19 mouse cellular contexts compared by ENCODE assay signal in genomic region chr4:22402930-22403329, GRCm38 (mm10). TPM values are rescaled to one million over a fixed set of nuclear protein-coding genes. Genes with fewer than 3 reads are reported as not detected.
DNase-seq lines count a peak whose midpoint lies in the region; ATAC-seq lines count a peak whose summit lies in the region.
"Had no signal": no experiment of that assay in that cellular context is flagged by ENCODE, and none has a peak within 500 bp of the region (broad histone marks: within the 10 kb centered on the region; RNA-seq: fewer than 3 reads in every experiment).

No protein-coding gene starts in this region.

- ATAC-seq in common myeloid progenitor, adult 5-6 weeks (replicated peaks; ENCODE audit: low read depth, poor library complexity, severe bottlenecking), result 0 out of 2 replicates have a peak, but pooled peaks have one; percentile 7
- peak; percentile 51 for ATAC-seq in megakaryocyte, adult 5-6 weeks (ENCODE audit: poor library complexity, severe bottlenecking)
- ATAC-seq: activated CD4-positive, CD25-positive, alpha-beta regulatory T cell, adult 4 months; forebrain, embryonic 13.5 days; forebrain, embryonic 15.5 days; forebrain, postnatal 0 days had no signal

- DNase-seq in B cell, adult 2 months, result peak; percentile 36 to 42
- peak; percentile 16 for DNase-seq in splenic B cell, adult 2 months (ENCODE audit: low read depth, low spot score)
- no peak for DNase-seq in adrenal gland, postnatal 10 days
- no peak for DNase-seq in adrenal gland, adult 8-10 months
- DNase-seq in cerebellum, adult 18-20 months, result no peak
- DNase-seq: adrenal gland, postnatal 14 days; adrenal gland, postnatal 36 days; cerebellum, adult 11-12 months; cerebellum, adult 8-10 months; cerebellum, adult 9-11 months; cerebellum, postnatal 14 days; cerebellum, postnatal 36 days; forebrain, postnatal 0 days had no signal

- H3K36me3 ChIP-seq in splenic B cell, adult 2 months (ENCODE audit: control insufficient read depth, insufficient read depth, low read length, poor library complexity, severe bottlenecking), result 0 out of 2 replicates have a peak, but pooled peaks cover 4% of the 10 kb centered on the region
- H3K36me3 ChIP-seq: embryonic facial prominence, embryonic 12.5 days had no signal

- H3K27me3 ChIP-seq in splenic B cell, adult 2 months (ENCODE audit: control insufficient read depth, insufficient read depth, low read length, poor library complexity, severe bottlenecking), result no peaks in the 10 kb centered on the region
- H3K27me3 ChIP-seq: embryonic facial prominence, embryonic 12.5 days; forebrain, embryonic 13.5 days; forebrain, embryonic 15.5 days had no signal

RNA-seq across cellular contexts. Expression of gene Fbxl4, which starts 45.6 kb away (rescaled TPM):
- total RNA-seq in common myeloid progenitor, adult 5-6 weeks (2017), result 4.1 and 9.5 TPM in 2 replicates
- total RNA-seq in megakaryocyte, adult 5-6 weeks (2015), result 12.8 and 15.0 TPM in 2 replicates
- total RNA-seq in megakaryocyte, adult 5-6 weeks (2017), result 6.9 and 8.2 TPM in 2 replicates
- 10 to 100 TPM; 19.3 to 22.4 TPM for total RNA-seq in adrenal gland, postnatal 10 days (2021)
- total RNA-seq in adrenal gland, adult 8-10 months (2022), result 10 to 100 TPM; 22.2 to 24.4 (median 24.0) TPM

Comparison
In these comparisons a context has a peak if more than half of its experiments do, and no peak if none do; other contexts are left out.
1. DNase-seq: peak in B cell, adult 2 months (2 of 2) and splenic B cell, adult 2 months (single experiment); none in adrenal gland, postnatal 10 days (single experiment), adrenal gland, adult 8-10 months (single experiment) and cerebellum, adult 18-20 months (0 of 2).